Mouse (Mus musculus) thymus, adult 18-20 months (tissue): Measurements from ENCODE around the gene Btbd19.

Experiments
- DNase-seq, 2 experiments: peaks; one replicate each; pipeline ENCODE4 v3.0.0; 2022; ENCODE audit warnings: mixed read lengths in 2 of 2

Gene Btbd19

DNA sequence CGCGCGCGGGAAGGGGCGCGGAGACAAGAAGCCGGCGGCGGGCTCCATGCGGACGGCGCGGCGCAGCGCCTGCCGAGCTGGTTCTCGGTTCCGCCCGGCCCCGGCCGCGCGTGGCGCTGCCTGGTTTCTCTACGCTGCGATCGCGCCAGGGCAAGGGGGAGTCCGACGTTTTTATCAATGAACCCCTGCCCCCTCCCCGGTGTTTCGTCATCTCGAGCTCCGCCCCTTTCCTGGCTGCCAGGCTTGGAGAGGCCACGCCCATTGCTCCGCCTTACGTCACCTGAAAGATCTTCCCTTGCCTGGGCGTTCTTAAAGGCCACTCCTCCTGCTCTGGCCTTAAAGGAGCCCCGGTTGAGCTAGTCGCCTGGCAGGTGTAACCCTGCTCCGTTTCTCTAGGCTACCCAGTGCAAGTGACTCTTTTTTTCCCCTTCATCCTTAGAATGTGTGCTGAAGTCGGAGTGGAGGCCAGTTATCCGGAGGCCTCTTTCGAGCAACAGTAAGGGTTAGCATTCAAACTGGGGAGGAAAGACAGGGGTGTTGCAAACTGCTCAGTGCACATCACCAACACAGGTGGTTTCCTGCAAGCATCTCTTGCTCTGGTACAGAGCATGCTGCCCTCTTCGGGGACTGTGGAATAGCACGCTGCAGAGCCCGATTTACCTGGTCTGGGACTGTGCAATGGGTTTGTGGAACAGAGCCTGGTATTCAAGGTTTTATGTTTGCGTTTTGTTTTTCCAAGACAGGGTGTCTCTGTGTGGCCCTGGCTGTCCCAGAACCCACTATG lies 8.5 kb upstream of the Btbd19 start, which contains the start of gene Plk3:
Plk3 (minus strand) TSS at position 147 of the 784 bp plus-strand sequence.
- DNase-seq, result peak; percentile 93 to 97

DNA sequence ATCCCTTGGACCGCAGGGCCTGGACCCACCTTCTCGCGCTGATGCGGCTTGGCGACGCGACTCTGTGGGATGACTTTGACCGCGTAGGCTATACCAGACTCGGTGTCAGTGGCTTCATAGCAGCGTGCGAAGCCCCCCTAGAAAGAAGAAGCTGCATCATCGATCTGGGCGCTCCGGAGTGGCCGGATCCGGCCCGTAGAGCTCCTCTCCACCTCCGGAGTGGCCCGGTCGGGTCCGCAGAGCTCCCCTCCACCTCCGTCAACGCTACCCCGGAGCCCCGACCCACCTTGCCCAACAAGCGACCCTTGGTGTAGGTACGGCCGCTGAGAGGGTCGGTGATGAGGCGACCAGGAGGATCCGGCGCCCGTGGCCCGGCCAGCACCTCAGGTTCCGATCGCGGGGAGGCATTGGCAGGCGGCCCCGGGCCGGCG lies 7.9 kb upstream of the Btbd19 start:
- DNase-seq, result no peak

DNA sequence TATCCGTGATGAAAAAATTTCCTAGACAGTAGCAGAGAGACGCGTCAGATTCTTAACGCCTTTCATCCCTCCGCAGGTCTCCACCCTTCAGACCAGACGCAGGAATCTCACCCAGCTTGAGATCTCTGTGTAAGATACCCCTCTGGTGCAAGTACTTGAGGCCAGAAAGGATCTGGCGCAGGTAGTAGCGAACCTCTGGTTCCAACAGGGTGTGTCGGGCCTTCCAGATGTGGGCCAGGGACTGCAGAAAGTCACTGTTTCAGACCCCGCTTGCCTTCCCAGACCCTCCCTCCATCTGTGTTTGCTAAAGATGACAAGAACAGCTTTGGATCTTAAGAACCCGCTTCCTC lies 7.2 kb upstream of the Btbd19 start:
- DNase-seq, result no peak

DNA sequence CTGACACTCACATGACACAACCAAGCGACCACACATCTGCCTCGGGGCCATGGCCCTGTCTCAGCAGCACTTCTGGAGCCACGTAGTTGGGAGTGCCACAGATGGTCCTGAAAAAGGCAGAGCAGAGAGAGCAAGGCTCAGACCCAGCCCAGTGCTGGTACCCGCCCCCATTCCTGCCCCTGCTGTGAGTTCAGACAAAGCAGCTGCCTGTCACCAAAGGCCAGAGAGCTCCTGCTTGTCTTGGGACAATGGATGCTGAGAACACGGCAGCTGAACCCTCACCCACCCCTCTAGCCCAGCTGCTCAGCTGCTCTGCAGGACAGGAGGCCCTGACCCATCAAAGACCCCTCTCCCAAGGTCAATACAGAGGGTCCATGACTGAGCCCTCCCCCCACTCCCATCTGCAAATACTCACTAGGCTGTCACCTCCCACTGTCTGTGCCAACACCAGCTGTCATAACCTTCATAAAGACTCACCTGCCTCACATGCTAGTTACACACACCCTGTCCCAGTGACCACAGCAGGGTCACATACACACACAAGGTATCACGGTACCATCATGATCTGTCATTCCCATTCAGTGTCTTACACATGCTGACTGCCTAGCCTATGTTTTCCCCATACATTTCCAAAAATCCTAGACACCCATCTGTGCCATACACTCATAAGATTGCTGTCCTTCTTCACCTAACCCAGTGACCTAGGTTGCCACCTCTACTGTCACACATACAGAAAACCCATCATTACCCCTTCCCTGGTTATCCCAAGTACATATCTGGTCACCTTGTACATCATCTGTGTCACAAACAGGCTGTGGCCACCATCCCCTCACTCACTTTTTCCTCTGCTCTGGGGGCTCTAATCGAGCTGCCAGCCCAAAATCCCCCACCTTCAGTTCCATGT lies 6.6 kb upstream of the Btbd19 start:
- DNase-seq, result no peak

DNA sequence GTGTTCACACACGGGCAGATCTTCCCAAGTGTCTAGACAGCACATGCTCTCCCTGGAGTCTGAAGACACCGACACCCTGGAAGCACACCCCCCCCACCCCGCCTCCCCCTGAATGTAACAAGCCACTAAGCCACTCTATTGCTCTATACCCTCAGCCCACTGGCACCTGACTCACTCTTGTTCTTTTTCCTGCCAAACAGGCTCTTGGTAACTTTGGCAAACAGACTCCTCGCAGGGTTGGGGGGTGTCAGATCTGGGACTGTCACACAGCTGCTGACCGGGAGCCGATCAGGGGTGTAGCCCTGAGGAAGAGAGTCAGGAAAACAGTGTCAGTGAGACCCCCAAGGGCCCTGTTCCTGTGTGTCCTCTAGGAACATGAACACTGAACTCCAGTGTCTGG lies 5.7 kb upstream of the Btbd19 start:
- no peak for DNase-seq

DNA sequence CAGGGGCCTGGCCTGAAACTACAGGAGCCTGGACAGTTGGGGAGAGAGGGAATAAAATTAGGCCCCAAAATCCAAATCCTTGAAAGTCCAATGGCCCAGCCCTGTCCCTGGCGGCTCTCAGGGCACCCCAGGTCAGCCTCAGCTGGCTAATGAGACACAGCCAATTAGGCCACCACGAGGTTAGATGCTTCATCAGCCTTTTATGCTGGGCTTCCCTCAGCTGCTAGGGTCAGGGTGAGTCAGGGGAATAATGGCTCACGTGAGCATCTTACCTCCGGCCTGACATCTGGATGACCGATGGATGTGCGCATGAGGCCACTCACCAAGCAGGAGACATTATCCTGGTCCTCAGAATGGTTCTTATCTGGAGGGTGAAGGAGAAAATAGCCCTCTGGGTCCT lies 5.3 kb upstream of the Btbd19 start:
- DNase-seq, result no peak

DNA sequence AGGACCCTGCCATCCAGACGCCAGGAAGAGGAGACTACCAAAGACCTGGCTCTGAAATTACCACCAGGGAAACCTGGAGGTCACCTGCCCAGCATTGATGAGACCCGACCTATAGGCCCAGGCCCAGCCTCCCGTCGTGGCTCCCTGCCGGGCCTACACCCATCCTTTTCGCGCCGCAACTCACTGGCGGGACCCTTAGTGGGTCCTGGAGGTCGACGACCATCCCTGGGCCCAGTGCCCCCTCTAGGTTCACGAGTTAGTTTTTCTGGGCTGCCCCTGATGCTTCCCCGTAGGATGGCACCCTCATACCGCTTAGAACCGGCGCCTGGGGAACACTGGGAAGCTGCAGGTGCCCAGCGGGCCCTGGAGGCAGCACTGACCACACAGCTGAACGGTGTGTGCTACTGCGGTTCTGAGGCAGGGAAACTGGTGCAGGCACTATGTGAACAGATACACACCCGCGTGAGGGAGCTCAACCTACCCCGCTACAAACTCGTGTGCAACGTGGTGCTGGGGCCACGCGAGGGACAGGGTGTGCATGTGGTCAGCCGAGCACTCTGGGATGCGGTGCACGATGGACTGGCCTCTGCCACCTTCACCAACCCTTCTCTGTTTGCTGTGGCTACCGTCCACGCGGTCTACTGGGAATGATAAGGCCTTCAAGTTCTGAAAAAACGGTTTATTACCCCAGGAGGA lies 2.6 kb upstream of the Btbd19 start:
- DNase-seq, result no peak

DNA sequence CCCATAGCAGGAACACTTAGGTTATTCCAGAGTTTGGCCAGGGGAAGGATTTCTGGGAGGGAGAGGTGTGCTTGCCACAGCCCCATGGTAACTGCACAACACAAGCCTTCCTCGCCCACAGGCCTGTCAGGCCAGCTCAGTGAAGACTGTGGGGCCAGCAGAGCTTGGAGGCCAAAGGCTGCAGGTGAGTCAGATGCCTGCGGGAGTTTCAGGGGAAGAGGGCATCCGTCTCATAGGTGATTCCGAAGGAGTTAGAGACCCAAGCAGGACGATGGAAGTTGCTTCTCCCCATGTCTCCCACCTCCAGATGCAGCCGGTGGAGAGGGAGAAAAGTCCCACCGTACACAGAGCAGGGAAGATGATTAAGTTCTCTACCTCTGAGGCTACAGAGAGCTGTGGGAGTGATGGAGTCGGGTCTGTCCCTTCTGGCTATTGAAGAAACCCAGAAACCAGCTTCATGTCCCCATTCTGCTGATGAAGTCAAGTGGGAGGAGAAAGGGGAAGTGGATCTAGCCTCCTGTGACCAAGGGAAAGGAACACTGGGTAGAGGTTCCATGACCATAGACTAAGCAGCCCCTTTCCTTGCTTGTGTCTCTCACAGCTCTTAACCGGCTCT lies 1.3 kb upstream of the Btbd19 start, which contains the start of gene Tctex1d4:
Tctex1d4 (plus strand) TSS at position 120 of the 616 bp plus-strand sequence.
- DNase-seq, result no peak

DNA sequence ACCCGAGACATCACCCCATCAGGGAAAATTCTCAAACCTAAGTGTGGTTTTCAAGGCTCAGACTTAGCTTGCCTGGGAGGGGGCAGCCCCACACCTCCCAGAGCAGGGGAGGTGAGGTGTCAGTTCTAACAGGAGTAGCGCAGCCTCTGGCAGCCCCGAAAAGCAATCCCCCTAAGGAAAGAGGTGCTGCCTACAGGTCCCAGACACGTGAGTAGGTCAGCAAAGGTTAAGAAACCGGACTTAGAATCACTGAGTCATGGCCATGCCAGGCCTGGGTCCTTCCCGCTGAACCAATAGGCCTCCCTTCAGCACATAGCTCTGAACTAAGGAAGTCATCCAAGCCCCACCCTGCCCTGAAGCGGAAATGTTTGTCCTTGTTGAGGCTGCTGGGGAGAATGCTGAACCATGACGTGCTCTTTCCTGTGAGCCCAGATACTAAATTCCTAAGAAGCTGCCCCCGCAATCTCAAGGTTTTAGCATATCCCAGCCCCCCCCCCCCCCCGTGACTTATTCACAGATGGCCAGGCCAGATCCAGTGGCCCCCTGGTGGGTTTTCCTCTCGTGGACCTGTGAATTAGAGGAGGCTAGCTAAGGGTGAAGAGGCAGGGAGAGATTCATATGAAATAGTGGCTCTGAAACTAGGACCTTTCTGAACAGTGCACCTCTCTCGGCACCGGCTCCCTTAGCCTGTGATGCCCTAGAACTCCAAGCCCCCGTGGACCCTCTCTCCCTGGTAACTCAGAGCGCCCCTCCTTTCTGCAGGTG lies 567 bp upstream of the Btbd19 start:
- peak; percentile 63 to 74 for DNase-seq

DNA sequence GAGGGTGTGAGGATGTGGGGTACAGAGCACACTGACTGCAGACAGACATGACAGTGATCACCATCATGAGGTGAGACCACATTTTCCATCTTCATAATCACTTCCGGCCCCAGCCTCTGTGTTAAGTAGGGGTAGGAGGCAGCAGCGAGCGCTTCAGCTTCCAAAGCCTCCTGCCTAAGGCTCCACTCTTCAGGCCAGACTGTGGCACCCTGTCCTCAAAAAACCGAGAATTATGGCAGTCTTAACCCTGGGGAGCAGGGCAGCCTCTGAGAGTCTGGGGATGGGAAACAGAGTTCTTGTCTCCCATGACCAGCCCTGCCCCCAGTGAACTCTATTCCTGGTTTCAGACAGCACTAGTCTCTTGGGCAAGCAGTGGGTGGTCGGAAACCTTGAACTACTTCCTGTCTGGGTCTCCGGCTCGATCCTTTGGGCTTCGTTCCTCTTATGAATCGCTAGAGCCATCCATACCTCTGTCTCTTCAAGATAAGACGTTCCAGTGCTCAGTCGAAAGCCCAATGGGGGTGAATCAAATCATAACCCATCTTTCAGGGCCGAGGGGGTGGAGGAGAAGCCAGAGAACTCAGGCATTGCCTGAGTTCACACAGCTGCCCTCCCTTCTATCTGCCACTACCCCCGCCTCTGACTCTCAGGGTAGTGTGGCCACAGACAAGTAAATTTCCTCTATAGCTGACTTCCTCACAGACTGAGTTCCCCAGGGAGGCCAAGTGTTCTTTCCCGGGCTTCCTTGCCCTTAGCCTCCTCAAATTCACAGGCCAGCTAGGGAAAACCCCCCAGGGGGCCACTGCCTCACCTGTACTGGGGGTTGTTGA lies 792 bp downstream of the Btbd19 start:
- DNase-seq, result peak; percentile 58 to 78

DNA sequence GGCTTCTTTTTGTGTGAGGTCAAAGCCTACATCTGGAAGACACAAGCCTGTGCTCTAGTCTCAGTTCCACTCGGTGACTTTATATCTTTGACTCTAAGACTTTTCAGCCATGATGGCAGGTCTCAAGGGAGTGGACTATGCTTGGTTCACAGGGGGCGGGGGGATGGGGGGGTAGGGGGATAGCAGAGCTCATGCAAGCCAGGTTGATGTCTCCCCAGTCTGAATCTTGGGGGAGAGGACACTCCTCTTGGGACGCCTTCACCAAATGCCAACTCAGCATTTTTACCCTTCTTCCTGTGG lies 1.4 kb downstream of the Btbd19 start:
- no peak for DNase-seq

DNA sequence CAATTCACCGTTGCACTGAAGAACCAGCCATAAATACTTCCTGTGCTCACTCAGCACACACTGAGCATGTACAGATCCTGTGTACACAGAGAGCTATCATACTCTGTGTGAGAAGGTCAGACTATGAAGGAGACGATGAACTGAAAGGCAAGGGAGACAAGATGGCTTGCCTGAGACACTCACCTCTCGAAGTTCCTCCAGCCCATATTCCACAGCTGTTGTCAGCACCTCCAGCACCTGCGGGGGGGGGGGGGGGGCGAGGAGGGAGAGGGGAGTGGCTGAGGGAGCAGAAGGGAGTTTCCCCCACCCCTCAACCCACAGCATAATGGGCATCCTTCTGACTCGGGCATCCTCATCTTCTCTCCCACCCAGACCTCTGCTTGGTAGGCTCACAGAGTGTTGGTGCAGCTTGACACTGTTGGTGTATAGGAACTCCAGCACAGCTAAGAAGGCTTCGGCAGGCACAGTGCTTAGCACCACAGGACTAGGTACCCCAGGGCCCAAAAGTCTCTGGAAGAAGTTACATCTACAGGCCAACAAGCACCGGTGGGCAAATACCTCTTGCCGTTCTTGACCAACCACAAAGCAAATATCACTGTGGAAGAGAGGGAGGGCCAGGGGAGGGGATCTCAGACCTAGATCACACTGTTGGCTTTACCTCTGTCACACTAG lies 1.8 kb downstream of the Btbd19 start:
- DNase-seq, result no peak

DNA sequence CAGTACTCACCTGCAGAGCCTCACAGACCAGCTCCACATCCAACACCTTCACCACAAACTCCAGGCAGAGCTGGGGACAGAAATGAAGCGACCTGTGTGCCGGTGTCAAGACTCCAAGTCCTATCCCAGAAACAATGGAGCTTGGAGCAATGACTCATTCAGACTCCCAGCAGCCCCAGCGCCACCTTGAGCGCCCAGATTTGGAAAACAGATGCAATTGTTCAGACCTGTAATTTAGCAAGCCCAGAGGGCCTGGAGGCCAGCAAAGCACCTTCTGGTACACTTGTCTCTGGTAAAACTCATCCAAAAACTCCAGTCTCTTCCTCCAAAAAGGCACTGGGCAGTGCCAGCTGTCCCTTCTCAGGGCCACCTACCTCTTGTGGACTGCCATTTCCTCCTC lies 3.3 kb downstream of the Btbd19 start:
- no peak for DNase-seq

DNA sequence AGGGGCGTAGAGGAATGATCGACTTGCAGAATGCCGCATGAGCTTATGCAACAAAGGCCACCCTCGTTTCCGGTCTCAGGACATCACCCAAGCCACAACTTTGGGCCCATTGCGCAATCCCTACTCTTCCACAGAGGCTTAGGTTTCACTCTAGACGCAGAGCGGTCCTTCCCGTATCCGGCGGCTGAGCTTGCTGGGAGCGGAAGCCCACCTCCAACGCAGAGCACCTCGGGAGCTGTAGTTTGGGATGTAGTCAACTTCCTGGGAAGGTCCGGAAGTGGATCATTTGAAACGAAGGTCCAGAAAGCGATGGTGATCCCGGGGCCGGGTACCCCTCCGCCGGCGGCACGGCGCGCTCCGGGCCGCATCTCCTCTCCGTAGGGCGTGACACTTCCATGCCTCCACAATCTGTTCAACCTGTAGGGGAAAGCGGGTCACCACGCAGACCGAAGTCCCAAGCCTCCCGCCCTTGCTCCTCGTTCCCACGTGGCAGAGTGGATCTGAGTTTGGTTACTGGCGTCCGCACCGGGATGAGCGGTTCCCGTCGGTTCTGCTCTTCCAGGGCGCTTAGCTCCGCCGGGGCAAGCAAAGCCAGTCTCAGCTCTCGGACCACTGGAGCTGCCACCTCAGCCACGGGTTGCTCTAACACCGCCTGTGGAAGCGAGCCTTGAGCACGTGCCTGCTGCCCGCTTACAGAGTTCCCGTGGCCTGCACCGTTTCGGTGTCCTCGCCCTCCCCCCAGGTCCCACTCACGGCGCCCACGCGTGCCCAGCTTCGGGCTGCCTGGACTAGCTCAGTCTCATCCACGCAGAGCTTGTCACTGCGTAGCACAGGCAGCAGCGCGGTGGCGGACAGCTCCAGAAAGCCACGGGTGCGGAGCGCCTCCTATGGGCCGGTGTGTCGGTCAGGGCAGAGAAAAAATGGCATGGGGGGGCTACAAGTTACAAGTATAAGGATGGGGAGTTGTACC lies 4.8 kb downstream of the Btbd19 start:
- DNase-seq, result peak; percentile 86 to 90

DNA sequence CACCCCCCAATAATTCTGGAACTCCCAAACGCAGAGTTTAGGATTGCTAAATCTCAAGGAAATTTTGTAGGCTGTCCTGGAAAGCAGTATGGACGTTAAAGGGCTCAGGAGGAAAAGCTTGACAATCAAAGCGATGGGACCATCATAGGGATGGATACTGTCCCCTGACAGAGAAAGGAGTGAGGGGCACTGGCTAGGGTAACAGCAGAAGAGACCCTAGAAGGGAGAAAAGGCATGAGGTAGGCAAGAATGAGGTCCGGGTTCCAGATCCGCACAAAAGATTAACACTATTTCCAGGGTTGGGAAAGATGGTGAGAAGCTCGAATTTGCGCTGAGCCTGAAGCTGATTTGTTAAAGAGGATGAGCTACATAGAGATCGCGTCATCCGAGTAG lies 5.5 kb downstream of the Btbd19 start:
- DNase-seq, result no peak

DNA sequence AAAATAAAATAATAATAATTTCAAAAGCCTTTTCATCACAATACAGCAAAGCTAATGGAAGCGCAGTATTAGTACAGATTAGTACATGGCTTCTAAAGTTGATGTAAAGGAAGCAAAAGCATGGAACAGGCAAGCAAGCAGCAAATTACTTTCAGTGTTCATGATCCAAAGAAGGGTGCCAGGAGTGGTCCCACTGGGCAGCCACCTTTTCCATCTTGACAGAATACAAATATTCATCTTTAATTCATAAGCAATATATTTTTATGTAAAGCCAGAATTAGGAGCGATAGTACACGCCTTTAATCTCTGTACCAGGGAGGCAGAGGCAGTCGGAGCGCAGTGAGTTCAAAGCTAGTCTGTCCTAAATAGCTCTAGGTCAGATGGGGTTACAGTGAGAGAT lies 5.9 kb downstream of the Btbd19 start:
- no peak for DNase-seq

DNA sequence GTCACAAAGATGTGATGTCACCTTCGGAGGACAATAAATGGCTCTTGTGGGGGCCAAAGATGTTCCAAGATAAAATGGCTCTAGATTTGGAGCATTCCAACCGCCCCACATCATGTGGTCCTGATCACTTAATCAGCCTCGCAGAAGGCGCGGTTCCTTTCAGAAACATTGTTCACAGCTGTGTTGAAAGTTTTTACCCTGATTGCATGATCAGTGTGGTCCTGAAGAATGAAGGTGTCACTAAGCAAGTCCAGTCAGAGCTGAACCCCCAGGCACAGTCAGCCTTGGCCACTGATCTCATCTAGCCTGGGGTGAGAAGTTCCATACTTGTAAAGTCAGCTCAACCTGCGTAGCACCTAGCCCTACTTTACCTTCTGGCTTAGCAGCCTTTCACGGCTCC lies 7.6 kb downstream of the Btbd19 start:
- DNase-seq, result no peak

DNA sequence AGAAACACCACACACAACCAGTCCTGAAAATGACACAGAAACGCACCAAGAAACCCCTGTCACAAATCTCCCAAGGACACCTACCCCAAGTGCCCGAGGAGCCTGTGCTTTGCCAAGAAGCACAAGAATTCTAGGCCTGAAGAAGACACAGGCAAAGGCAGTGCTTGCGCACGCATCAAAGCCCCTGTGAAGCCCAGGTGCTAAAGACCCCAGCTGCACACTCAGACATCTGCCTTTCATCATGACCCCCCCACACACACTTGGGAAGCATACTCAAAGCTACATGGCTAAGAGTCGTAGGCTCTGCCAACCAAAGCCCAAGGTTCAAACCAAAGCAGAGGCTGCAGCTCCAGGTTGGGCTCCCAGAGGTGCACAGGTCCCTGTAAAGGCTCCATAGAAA lies 9.9 kb downstream of the Btbd19 start:
- peak; percentile 32 to 51 for DNase-seq

DNA sequence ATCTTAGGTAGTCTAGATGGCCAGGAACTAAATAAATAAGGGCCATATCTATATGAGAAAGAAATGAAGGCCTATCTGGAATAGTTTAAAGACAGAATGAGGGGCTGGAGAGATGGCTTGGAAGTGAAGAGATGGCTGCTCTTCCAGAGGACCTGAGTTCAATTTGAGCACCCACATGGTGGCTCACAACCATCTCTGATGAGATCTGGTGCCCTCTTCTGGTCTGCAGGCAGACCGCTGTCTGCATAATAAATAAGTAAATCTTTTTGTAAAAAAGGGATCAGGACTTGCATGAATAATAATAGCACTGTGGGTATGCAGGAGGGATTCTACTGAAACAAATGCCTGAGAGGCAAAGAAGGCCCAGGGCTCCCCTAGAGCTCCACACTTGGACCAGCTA lies 12.3 kb downstream of the Btbd19 start:
- DNase-seq, result no peak

DNA sequence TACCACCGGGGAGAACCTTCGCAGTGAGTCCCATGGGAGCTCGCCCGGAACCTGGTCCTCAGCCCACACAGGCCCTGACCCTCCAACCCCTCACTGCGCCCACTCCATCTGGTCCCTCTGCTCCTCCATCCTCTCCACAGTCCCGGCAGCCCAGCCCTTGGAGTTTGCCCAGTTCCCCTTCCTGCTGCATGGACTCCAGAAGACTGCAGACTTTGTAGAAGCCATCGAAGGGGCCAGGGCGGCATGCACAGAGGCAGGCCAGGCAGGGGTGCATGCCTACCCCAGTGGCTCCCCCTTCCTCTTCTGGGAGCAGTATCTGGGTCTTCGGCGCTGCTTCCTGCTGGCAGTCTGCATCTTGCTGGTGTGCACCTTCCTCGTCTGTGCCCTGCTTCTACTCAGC lies 14.5 kb downstream of the Btbd19 start:
- DNase-seq, result no peak
